Mouse (Mus musculus) T-helper 17 cell (primary cell): ENCODE data around the gene Tbp.

ENCODE experiments used
- in situ Hi-C, 2 experiments: fragments of 300-600 bp; cut with MboI, MseI; formaldehyde crosslinking; loops; 1 replicate in 1 of 2; 2 replicates in 1 of 2; pipeline ENCODE4 v1.15.1; 2025; ENCODE audit warnings: high pct_unique_total_duplicates in 2 of 2

Tbp gene

GRCm38 (mm10) chr17:15499656-15500394 lies at the start of gene Tbp, which contains the start of gene Psmb1:
Gene Tbp (plus strand): TSS chr17:15499888.
Gene Psmb1 (minus strand): TSS chr17:15499751.
- in situ Hi-C loops = no loop called here

GRCm38 (mm10) chr17:15455203-15455602 lies 44.5 kb upstream of the Tbp start:
- in situ Hi-C loops = loop anchor here in 1 of 2 experiments (5.0 kb wide), 1 partner anchor 723 kb away; no protein-coding TSS in a partner anchor

GRCm38 (mm10) chr17:15456595-15456994 lies 43.1 kb upstream of the Tbp start:
- in situ Hi-C loops = loop anchor here in 1 of 2 experiments (5.0 kb wide), 1 partner anchor 724 kb away; no protein-coding TSS in a partner anchor

GRCm38 (mm10) chr17:15459761-15460160 lies 39.9 kb upstream of the Tbp start:
- in situ Hi-C loops = loop anchor here in 1 of 2 experiments (5.0 kb wide), 2 partner anchors 102 to 727 kb away; no protein-coding TSS in a partner anchor

GRCm38 (mm10) chr17:15461921-15462495 lies 37.7 kb upstream of the Tbp start:
- in situ Hi-C loops = loop anchor here in 1 of 2 experiments (5.0 kb wide), 1 partner anchor 105 kb away; no protein-coding TSS in a partner anchor

GRCm38 (mm10) chr17:15467669-15468068 lies 32.0 kb upstream of the Tbp start:
- in situ Hi-C loops = loop anchor here in 1 of 2 experiments (5.0 kb wide), 1 partner anchor 400 kb away; no protein-coding TSS in a partner anchor

- in situ Hi-C loops = loop anchor here in 1 of 2 experiments (5.0 kb wide), 1 partner anchor 405 kb away; no protein-coding TSS in a partner anchor
Measured at GRCm38 (mm10) chr17:15472671-15473070, 27.0 kb upstream of the Tbp start.

GRCm38 (mm10) chr17:15490542-15490941 lies 9.1 kb upstream of the Tbp start:
- in situ Hi-C loops = no loop called here

GRCm38 (mm10) chr17:15497882-15498752 lies 1.6 kb upstream of the Tbp start:
- in situ Hi-C loops = no loop called here

GRCm38 (mm10) chr17:15498753-15499113 lies 955 bp upstream of the Tbp start:
- in situ Hi-C loops = no loop called here

GRCm38 (mm10) chr17:15510694-15511093 lies 11.0 kb downstream of the Tbp start:
- in situ Hi-C loops = no loop called here

- in situ Hi-C loops = loop anchor here in 1 of 2 experiments (5.0 kb wide), 1 partner anchor 220 kb away; no protein-coding TSS in a partner anchor
Measured at GRCm38 (mm10) chr17:15517776-15518175, 18.1 kb downstream of the Tbp start.

- in situ Hi-C loops = loop anchor here in 1 of 2 experiments (5.0 kb wide), 1 partner anchor 219 kb away; no protein-coding TSS in a partner anchor
Measured at GRCm38 (mm10) chr17:15518186-15518585, 18.5 kb downstream of the Tbp start.

GRCm38 (mm10) chr17:15518766-15519165 lies 19.1 kb downstream of the Tbp start:
- in situ Hi-C loops = loop anchor here in 1 of 2 experiments (5.0 kb wide), 1 partner anchor 219 kb away; no protein-coding TSS in a partner anchor

- in situ Hi-C loops = no loop called here
Measured at GRCm38 (mm10) chr17:15526304-15526703, 26.6 kb downstream of the Tbp start.

GRCm38 (mm10) chr17:15526986-15527810 lies 27.5 kb downstream of the Tbp start, which contains the start of gene Pdcd2:
Gene Pdcd2 (minus strand): TSS chr17:15527301.
- in situ Hi-C loops = no loop called here

GRCm38 (mm10) chr17:15527811-15528136 lies 28.1 kb downstream of the Tbp start:
- in situ Hi-C loops = no loop called here

GRCm38 (mm10) chr17:15528887-15529286 lies 29.2 kb downstream of the Tbp start:
- in situ Hi-C loops = no loop called here

GRCm38 (mm10) chr17:15530141-15530540 lies 30.5 kb downstream of the Tbp start:
- in situ Hi-C loops = no loop called here

- in situ Hi-C loops = no loop called here
Measured at GRCm38 (mm10) chr17:15535162-15535800, 35.6 kb downstream of the Tbp start.
